Mouse (Mus musculus) neural tube, embryonic 13.5 days (tissue): ENCODE data around the gene Kpna2. TPM values are rescaled to one million over a fixed set of nuclear protein-coding genes. Genes with fewer than 3 reads are reported as not detected.
"Not testable (repeated sequence)": the region's sequence is repeated elsewhere in the genome, so short reads cannot be mapped to it uniquely, and the experiment has no call there.

Experiments used
- ATAC-seq: fragments of 200-750 bp; cut with Nextera tagmentation; 2 replicates; pipeline ENCODE4 v1.8.0; 2017; ENCODE audit warnings: low read depth, mild to moderate bottlenecking, moderate TSS enrichment, moderate library complexity
- H3K27ac ChIP-seq: fragments of 300-500 bp; sonication (generic); replicated peaks from 2 replicates; pipeline ENCODE4 v1.5.1; 2015; ENCODE audit warnings: moderate library complexity, mild to moderate bottlenecking, inconsistent platforms
- H3K27me3 ChIP-seq: fragments of 300-500 bp; sonication (generic); 2 replicates; pipeline ENCODE4 v1.6.1; 2015; ENCODE audit warnings: mild to moderate bottlenecking, inconsistent platforms
- H3K36me3 ChIP-seq: fragments of 300-500 bp; sonication (generic); 2 replicates; pipeline ENCODE4 v1.6.1; 2015; ENCODE audit warnings: mild to moderate bottlenecking, inconsistent platforms
- H3K4me1 ChIP-seq: fragments of 300-500 bp; sonication (generic); replicated peaks from 2 replicates; pipeline ENCODE4 v1.6.1; 2015; ENCODE audit warnings: inconsistent platforms
- H3K4me2 ChIP-seq: fragments of 300-500 bp; sonication (generic); 2 replicates; pipeline ENCODE4 v1.6.1; 2015; ENCODE audit warnings: inconsistent platforms, mild to moderate bottlenecking, moderate library complexity
- H3K4me3 ChIP-seq: fragments of 300-500 bp; sonication (generic); 2 replicates; pipeline ENCODE4 v1.5.1; 2015; ENCODE audit warnings: mild to moderate bottlenecking, inconsistent platforms
- H3K9ac ChIP-seq: fragments of 300-500 bp; sonication (generic); 2 replicates; pipeline ENCODE4 v1.6.1; 2015; ENCODE audit warnings: moderate library complexity, mild to moderate bottlenecking, inconsistent platforms
- H3K9me3 ChIP-seq: fragments of 300-500 bp; sonication (generic); 2 replicates; pipeline ENCODE4 v1.6.1; 2016; ENCODE audit warnings: inconsistent platforms
- WGBS: fragments of 180-500 bp; shearing (Covaris S2); methylation state at CpG from one replicate; pipeline ENCODE4 v1.1.7; 2015; 5-methylcytosine and 5-hydroxymethylcytosine counted together
- polyA plus RNA-seq: library from polyadenylated mRNA; unstranded; fragments of >200 nt; fragmentation: Nextera tagmentation; extraction: Ambion mirVana; gene quantifications from 2 replicates; pipeline ENCODE4 v1.2.1, GENCODE M21; 2015

Kpna2 gene
- polyA plus RNA-seq, 1 experiment from 2014 or later: 181 TPM

DNA sequence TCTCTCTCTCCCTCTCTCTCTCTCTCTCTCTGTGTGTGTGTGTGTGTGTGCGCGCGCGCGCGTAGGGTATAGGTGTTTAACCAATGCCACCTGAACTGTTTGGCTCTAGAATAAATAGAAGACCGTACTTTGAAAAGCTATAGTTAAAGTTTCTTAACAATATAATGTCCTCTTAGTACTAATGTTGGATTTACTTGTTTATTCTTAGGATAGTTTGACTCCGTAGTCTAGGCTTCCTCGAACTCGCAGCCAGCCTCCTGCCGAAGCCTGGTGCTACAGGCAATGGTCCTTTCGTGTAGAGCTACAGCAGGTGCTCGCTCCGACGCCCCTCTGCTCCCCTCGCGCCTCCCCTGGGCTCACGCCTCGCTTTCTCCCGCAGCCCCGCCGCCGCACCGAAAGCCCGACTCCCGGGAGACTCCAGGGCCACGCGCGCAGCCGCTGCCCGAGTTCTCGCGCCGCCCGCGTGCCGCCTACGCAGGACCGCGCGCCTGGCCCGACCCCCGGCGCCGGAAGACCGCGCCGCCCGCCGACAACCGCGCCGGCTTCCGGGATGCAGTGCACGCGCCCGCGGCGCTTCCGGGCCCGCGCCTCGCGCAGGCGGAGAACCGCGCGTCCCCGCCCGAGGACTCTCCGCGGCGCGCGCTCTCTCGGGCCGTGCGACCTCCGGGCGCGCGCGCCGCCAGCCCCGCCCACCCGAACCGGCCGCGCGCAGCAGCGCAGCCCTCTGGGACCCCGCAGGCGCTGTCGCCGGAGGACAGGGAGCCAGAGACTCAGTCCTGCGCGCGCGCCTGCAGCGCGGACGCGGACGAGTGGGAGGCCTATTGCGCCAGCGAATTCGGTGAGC is 28.3 kb upstream of the Kpna2 start:
- H3K4me1 ChIP-seq: peaks cover 42% of the 10 kb centered on the region
- peak overlapping the region; percentile 89 for H3K4me2 ChIP-seq
- H3K36me3 ChIP-seq: no peaks in the 10 kb centered on the region
- H3K4me3 ChIP-seq: peak overlapping the region; percentile 61
- ATAC-seq: peak; percentile 87
- H3K27ac ChIP-seq: peak overlapping the region; percentile 87
- H3K9me3 ChIP-seq: no peaks in the 10 kb centered on the region
- 1% methylated on average over 107 of the region's 107 CpGs for WGBS
- no peaks in the 10 kb centered on the region for H3K27me3 ChIP-seq
- peak overlapping the region; percentile 79 for H3K9ac ChIP-seq

DNA sequence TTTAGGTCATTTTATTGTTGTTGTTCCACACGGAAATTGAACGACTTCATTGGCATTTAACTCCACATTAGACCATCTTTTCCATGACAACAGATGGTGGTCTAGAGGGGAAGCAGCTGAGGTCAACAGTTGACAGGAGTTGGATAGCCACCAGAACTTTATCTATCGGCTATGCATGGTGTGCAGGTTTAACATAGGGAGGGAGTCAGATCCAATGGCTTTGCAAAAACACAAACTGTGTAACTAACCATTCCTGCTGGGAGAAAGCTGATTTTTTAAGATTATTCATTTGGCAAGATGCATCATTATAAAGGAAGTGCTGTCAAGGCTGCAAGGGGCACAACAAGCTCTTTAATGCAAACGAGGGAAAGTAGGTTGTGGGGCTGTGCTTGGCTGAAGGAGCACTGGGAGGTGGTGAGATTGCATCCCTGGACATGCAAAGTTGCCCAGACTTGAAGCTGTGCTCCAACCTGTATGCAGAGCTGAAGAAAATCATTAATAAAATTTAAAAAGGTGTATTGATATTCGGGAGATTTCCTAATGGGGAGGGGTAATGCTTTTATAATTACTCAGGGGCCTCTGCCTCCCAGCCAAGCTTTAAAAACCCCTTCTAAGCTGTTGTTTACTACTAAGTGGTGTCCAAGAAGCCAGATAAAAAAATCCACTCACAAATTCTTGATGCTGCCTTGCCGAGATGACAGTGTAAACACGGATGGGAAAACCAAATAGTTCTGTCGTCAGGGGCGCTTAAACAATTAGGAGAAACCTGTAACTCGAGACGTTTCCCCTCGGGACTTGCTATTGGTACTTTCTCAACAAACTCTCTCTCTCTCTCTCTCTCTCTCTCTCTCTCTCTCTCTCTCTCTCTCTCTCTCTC is 27.5 kb upstream of the Kpna2 start:
- Histone ChIP-seq H3K27ac (peak overlapping the region; percentile 67; the same call in 1 of the 2 replicates), H3K9ac (no peak overlapping the region), H3K36me3 (no peaks in the 10 kb centered on the region), H3K4me3 (peak overlapping the region; percentile 61), H3K4me1 (peaks cover 42% of the 10 kb centered on the region), H3K4me2 (peak overlapping the region; percentile 89), H3K9me3 (no peaks in the 10 kb centered on the region), H3K27me3 (no peaks in the 10 kb centered on the region)
- ATAC-seq: no peak
- WGBS: 7% methylated on average over 12 of the region's 12 CpGs

DNA sequence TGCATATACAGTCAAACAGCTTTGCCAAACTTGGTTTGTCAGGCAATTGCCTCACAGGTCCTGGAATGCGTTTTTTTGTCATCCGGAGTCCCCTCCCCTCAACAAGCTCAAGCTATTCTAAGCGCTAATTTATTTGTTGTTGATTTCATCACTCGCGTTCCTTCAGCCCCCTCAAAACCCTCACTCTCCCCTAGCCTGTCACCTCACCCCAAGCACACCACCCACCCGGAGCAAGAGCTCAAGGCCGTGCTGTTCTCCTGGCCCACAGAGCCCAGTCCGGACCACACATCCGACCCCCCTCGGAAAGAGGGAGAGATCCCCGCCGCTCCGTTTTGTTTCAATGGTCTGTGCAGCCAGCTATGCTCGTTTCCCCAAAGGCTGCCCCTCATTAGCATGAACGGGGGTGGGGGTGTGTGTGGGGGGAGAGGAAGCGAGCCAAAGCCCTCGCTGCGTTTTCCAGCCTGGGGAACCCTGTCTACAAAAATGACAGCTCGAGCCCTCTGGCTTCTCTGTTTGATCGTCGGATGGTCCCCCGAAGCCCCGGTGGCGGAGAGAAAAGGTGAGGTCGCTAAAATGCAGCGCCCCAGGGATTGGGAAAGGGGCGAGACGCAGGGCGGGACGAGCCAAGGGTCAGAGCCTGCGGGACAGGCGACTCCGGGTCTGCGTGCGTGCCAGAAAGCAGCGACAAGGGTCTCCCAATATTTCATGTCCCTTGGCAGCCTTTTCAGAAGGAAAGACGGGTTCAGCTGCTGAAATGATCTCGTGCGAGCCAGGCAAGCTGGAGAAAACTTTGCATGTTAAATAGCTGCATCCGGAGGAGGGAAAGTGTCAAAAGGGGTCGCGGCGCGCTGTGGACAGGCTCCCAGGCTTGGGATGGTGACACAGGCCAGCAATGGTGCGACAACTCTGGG is 26.3 kb upstream of the Kpna2 start, which contains the start of gene 1810010H24Rik:
Gene 1810010H24Rik (plus strand): TSS at position 271 of the 911 bp plus-strand sequence.
- Histone ChIP-seq H3K9me3 (no peaks in the 10 kb centered on the region), H3K4me1 (peaks cover 42% of the 10 kb centered on the region), H3K4me3 (peak within 1 kb of the TSS; percentile 50), H3K27me3 (no peaks in the 10 kb centered on the region), H3K27ac (peak within 1 kb of the TSS; percentile 67), H3K36me3 (no peaks in the 10 kb centered on the region), H3K9ac (peak within 1 kb of the TSS; percentile 75), H3K4me2 (peak within 1 kb of the TSS; percentile 89)
- ATAC-seq: peak; percentile 25; the same call in 1 of the 2 replicates
- under 1% methylated on average over 45 of the region's 45 CpGs for WGBS

DNA sequence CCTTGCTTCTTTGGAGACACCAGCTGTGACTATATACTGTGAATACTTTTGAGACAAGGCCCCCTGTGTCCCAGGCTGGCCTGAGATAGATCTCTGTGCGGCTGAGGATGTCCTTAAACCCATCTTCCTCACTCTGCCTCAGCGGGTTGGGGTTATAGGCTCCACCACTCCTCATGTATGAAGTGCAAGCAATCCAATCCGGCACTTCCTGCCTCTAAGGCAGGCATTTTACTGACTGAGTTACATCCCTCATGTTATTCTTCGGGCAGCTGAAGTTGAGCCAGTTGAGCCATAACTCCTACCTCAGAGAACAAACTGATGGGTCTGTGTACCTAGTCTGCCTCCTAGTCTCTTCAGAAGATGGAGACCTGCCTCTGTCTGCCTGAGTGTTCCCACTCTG is 25.1 kb upstream of the Kpna2 start:
- H3K4me1 ChIP-seq: peaks cover 42% of the 10 kb centered on the region
- H3K4me2 ChIP-seq: peak overlapping the region; percentile 89
- H3K9me3 ChIP-seq: no peaks in the 10 kb centered on the region
- 53% methylated on average over 4 of the region's 4 CpGs for WGBS
- no peak overlapping the region for H3K9ac ChIP-seq
- H3K27ac ChIP-seq: 0 out of 2 replicates have a peak overlapping the region, but pooled peaks have one; percentile 6
- H3K4me3 ChIP-seq: peak overlapping the region; percentile 50; the same call in 1 of the 2 replicates
- no peaks in the 10 kb centered on the region for H3K36me3 ChIP-seq
- no peaks in the 10 kb centered on the region for H3K27me3 ChIP-seq
- no peak for ATAC-seq

DNA sequence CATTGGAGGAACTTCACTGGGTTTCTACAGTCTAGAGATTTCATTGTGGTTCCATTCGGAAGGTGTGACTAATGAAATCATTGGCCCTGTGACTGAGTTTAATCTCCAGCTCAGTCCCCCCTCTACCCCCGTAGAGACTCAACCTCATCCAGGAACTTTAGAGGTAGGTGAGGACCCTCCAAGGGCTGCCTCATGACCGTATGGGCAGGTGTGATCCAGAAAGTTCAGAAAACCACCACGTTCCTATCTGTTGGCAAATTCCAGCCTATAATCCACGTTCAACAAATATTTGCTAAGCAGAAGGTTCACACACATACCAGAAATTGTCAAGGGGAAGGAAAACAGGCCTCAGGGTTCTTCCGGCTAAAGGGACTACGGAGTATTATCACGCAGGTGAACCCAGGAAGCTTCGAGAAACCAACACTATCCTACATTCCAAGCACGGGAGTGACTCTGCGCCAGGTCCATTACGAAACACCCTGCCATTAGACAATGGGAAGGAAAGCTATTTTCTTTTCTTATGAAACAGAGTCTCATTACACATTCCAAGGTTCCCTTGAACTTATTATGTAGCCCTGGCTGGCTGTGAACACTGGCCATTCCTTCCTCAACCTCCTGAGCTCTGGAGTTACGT is 22.8 kb upstream of the Kpna2 start:
- Histone ChIP-seq H3K4me1 (peaks cover 31% of the 10 kb centered on the region), H3K9me3 (no peaks in the 10 kb centered on the region), H3K36me3 (no peaks in the 10 kb centered on the region), H3K27me3 (no peaks in the 10 kb centered on the region), H3K9ac (no peak overlapping the region), H3K4me3 (no peak overlapping the region), H3K27ac (no peak overlapping the region), H3K4me2 (no peak overlapping the region)
- ATAC-seq: no peak
- WGBS: 90% methylated on average over 13 of the region's 13 CpGs

DNA sequence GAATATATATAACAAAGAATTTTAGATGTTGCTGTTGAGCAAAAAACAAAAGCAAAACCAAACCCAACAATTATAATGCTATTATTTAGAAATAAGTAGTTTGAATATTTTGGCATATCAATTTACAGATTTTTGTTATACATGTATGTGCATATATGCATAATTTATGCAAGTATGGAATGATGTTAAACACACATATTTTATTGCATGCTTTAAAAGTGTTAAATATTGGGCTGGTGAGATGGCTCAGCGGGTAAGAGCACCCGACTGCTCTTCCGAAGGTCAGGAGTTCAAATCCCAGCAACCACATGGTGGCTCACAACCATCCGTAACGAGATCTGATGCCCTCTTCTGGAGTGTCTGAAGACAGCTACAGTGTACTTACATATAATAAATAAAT is 20.4 kb upstream of the Kpna2 start:
- WGBS: 87% methylated on average over 5 of the region's 5 CpGs
- H3K27ac ChIP-seq: not testable (repeated sequence)

DNA sequence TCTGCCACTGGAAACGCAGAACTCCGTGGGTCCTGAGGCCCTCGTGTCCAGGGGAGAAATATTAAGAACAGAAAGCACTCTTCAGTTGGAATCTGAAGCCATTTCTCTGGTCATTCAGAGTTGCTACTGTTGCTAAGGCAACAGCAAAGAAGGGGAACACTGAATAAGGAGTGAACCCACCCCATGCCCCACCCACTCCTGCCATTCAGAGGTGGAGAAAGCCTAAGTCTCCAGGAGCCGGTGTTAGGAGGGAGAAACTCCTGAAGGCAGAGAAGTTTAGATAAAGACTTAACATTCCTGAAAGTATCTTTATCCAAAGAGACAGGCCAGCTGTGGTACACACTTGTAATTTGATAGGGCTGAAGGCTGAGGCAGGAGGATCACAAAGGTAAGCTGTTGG is 20.0 kb upstream of the Kpna2 start:
- Histone ChIP-seq H3K27ac (no peak overlapping the region), H3K9ac (no peak overlapping the region), H3K4me2 (no peak overlapping the region), H3K27me3 (no peaks in the 10 kb centered on the region), H3K4me3 (no peak overlapping the region), H3K9me3 (no peaks in the 10 kb centered on the region), H3K4me1 (peaks cover 3% of the 10 kb centered on the region), H3K36me3 (no peaks in the 10 kb centered on the region)
- 45% methylated on average over 4 of the region's 4 CpGs for WGBS
- ATAC-seq: no peak

More for the DNA sequence above, 20.4 kb upstream of the Kpna2 start:
- H3K4me3 ChIP-seq, H3K27me3 ChIP-seq, H3K9me3 ChIP-seq, ATAC-seq, H3K4me1 ChIP-seq, H3K9ac ChIP-seq, H3K36me3 ChIP-seq, H3K4me2 ChIP-seq: not testable (repeated sequence)

DNA sequence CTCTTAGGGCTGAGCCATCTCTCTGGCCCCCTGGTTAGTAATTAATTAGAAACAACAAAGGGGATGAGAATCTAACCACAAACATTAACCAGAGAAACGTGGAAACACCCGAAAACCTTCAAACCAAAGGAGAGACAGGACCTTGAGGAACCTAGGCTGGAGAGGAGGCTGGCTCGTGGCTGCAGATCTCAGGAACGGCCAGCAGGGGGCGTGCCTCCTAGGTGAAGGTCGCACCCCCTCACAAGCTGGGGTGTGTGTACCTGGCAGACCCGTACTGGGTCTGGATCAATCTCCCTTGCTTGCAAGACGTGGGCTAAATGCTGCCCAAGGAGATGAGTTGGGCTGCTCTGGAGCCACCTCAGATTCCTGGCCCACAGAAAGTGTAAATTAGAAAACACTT is 19.3 kb upstream of the Kpna2 start:
- Histone ChIP-seq H3K4me3 (no peak overlapping the region), H3K9me3 (no peaks in the 10 kb centered on the region), H3K4me1 (no peaks in the 10 kb centered on the region), H3K36me3 (no peaks in the 10 kb centered on the region), H3K27me3 (no peaks in the 10 kb centered on the region), H3K27ac (no peak overlapping the region), H3K4me2 (no peak overlapping the region), H3K9ac (no peak overlapping the region)
- WGBS: 27% methylated on average over 8 of the region's 8 CpGs
- ATAC-seq: no peak

DNA sequence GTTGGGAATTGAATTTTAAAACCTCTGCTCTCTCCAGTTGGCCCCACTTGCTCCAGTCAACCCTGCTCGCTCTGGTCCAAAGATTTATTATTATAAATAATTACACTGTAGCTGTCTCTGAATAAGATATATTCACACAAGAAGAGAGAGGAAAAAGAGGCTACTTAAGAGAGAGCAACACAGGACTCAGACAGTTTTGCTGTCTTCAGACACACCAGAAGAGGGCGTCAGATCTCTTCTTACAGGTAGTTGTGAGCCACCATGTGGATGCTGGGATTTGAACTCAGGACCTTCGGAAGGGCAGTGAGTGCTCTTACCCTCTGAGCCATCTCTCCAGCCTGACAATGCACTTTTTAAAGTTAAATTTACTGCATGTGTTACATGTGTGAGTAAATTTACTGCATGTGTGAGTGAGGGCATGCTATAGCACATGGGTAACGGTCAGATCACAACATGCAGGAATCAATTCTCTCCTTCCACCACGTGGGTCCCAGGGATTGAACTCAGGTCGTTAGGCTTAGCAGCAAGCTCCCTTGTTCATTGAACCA is 18.1 kb upstream of the Kpna2 start:
- no peaks in the 10 kb centered on the region for H3K27me3 ChIP-seq
- no peak for ATAC-seq
- no peaks in the 10 kb centered on the region for H3K4me1 ChIP-seq
- H3K4me3 ChIP-seq: no peak overlapping the region
- 61% methylated on average over 6 of the region's 6 CpGs for WGBS
- H3K4me2 ChIP-seq: no peak overlapping the region
- H3K9ac ChIP-seq: no peak overlapping the region
- no peaks in the 10 kb centered on the region for H3K36me3 ChIP-seq
- no peak overlapping the region for H3K27ac ChIP-seq
- no peaks in the 10 kb centered on the region for H3K9me3 ChIP-seq

DNA sequence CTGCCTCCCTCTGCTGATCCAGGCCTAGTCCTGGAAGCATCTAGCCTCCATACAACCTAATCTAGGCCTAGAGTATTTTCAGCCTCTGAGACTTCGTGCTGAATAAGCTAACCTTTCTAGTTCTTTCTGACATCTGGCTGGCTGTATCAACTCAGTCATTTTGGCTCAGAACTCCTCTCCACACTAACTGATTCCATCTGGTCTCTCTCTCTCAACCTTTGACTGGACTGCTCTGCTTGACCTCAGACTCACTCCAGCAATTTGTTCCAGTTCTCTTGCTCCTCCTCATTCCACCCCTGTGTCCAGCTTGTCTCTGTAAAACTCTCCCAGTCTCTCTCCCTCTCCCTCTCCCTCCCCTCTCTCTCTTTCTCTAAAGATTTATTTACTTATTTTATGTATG is 17.6 kb upstream of the Kpna2 start:
- ATAC-seq: no peak
- no peak overlapping the region for H3K27ac ChIP-seq
- H3K4me2 ChIP-seq: no peak overlapping the region
- 0 out of 2 replicates have a peak overlapping the region, but pooled peaks have one; percentile 1 for H3K9ac ChIP-seq
- no peaks in the 10 kb centered on the region for H3K9me3 ChIP-seq
- WGBS: 83% methylated on average over 1 of the region's 1 CpGs
- no peak overlapping the region for H3K4me3 ChIP-seq
- H3K27me3 ChIP-seq: no peaks in the 10 kb centered on the region
- no peaks in the 10 kb centered on the region for H3K36me3 ChIP-seq
- H3K4me1 ChIP-seq: peaks cover 3% of the 10 kb centered on the region; the same call in 1 of the 2 replicates
